Mouse (Mus musculus): ENCODE data around the gene Traf1.

Traf1 gene

GRCm38 (mm10) chr2:34966243-34966934, 4.8 kb upstream of the Traf1 start:
- no peak for DNase-seq (ENCODE audit: low read depth, low spot score)

GRCm38 (mm10) chr2:34965806-34966205, 4.2 kb upstream of the Traf1 start:
- no peak for DNase-seq (ENCODE audit: low read depth, low spot score)

DNA sequence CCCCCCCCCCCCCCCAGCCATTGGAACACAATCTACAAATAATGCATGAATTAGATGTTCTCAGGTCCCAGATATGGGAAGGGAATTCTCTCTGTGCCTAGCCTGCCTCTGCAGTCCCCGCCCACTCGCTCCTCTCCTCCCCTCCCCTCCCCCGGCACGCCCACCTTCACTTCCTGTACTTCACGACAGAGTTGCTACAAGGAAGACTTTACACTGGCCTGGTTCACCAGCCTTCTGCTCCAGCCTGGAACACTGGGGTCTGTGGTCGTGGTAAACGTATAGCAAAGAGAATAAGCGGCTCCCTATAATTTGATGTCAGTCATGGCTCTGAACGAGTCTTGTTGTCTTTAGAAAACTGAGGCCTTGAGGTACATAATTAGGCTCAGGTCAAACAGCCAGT, 3.7 kb upstream of the Traf1 start:
- DNase-seq (ENCODE audit: low read depth, low spot score): no peak

GRCm38 (mm10) chr2:34964651-34965050, 3.1 kb upstream of the Traf1 start:
- DNase-seq (ENCODE audit: low read depth, low spot score): no peak

- no peak for DNase-seq (ENCODE audit: low read depth, low spot score)
Measured at GRCm38 (mm10) chr2:34964230-34964629, 2.7 kb upstream of the Traf1 start.

GRCm38 (mm10) chr2:34963371-34963956, 1.9 kb upstream of the Traf1 start:
- no peak for DNase-seq (ENCODE audit: low read depth, low spot score)

- DNase-seq (ENCODE audit: low read depth, low spot score): no peak
Measured at GRCm38 (mm10) chr2:34962893-34963292, 1.3 kb upstream of the Traf1 start.

DNA sequence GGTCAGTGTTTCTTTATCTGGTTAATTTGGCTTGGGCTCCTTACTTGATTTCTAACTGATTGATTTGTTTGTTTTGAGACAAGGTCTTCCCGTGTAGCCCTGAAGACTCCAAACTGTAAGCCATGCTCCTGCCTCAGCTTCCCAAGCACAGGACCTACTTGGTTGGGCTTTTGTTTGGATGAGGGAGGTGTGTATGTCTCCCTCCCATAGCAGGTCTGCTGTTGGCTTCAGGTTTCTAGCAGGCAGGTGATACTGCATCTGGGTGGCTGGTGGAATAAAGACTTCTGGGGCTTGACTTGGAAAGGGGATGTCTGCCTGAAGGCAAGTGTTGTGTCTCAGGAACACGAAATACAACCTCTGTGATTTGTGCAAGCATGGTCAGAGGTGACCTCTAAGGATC, 639 bp upstream of the Traf1 start:
- no peak for DNase-seq (ENCODE audit: low read depth, low spot score)

- DNase-seq (ENCODE audit: low read depth, low spot score): no peak
Measured at GRCm38 (mm10) chr2:34960966-34961365, 606 bp downstream of the Traf1 start.

DNA sequence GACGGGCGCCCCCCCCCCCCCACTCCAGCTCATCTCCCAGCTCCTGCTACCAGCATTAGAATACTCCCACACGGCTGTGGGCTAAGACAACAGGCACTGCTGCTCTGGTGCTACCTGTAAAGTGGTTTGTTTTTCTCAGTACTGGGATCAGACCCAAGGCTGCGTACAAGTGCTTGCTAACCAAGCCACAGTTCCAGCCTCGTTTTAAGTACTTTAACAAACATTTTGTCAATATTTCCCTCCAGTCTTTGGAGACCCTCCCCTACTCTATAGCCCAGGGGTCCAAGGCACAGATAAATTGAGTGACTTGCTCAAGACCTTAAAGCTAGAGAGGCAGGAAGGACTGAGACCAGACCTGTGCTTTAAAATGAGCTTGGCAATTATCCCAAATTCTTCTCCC, 1.1 kb downstream of the Traf1 start:
- DNase-seq (ENCODE audit: low read depth, low spot score): no peak

DNA sequence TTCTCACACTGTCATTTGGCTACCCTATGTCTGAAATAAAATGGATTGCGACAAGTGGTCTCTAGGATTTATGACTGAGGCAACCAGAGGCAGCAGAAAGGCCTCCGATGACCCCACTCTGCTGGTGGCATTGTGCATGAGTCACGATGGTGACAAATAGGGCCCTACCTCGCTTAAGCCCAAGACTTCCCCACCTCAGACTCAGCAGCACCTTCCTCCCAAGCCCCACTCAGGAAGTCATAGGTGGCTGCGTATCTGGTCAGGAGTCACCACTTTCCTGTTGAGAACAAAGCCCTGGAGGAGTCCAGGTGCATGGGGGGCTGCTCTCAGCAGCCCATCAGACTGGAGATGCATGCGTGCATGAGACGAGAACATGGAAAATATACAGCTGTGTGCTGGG, 3.0 kb downstream of the Traf1 start:
- DNase-seq (ENCODE audit: low read depth, low spot score): no peak

- DNase-seq (ENCODE audit: low read depth, low spot score): no peak
Measured at GRCm38 (mm10) chr2:34958036-34958435, 3.5 kb downstream of the Traf1 start.

DNA sequence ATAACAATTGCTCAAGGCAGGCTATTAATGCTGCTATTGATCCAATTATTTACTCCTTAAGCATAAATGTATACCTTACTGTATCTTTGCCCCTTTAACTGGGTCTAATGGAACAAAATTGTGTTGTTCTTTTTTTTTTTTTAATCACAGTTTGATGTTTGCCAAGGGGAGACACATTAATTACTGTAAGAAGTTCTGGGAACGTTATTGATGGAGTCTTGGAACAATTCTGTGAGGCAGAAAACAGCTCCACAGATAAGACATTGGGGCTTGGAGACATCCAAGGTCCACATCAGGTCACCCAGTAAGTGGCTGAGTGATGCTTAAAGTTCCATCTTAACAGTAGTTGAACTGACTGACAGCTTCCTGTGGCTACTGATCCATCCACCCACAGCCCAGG, 4.2 kb downstream of the Traf1 start:
- DNase-seq (ENCODE audit: low read depth, low spot score): no peak

- no peak for DNase-seq (ENCODE audit: low read depth, low spot score)
Measured at GRCm38 (mm10) chr2:34956941-34957340, 4.6 kb downstream of the Traf1 start.

- no peak for DNase-seq (ENCODE audit: low read depth, low spot score)
Measured at GRCm38 (mm10) chr2:34954344-34954743, 7.2 kb downstream of the Traf1 start.

- DNase-seq (ENCODE audit: low read depth, low spot score): no peak
Measured at GRCm38 (mm10) chr2:34953547-34954116, 7.9 kb downstream of the Traf1 start.

DNA sequence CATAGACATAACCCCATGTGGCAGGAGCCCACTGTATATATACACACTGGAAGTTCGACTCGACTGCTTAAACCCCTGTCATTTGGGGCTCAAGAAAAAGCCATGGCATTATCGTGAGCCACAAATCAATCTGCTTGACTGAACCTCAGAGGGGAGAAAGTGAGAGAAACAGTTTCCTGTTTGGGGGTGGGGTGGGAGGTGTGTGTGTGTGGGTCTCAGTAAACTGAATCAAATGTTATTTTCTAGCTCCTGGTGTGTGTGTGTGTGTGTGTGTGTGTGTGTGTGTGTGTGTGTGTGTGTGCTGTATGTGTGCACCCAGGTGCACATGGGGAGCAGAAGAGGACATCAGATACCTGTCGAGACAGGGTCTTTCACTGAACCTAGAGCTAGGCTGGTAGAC, 8.6 kb downstream of the Traf1 start:
- DNase-seq (ENCODE audit: low read depth, low spot score): no peak

DNA sequence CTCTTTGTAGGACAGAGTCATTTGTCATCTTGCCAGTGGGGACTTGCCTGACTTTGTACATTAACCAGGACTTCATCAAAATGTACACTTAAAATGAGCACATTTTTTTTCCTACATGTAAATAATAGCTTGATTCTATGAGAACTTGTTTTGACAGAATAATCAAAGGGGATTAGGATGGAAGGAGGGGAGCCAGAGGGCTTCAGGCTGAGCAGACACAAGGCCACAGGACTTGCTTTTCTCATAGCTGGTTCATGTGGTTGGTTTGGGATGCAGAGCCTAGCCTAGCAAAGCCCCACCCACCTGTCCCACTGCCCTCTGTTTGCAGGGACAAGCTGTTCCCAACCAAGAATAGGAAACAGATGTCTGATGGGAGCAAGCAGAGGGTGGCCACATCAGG, 10.1 kb downstream of the Traf1 start:
- DNase-seq (ENCODE audit: low read depth, low spot score): no peak

GRCm38 (mm10) chr2:34948622-34949021, 12.9 kb downstream of the Traf1 start:
- DNase-seq (ENCODE audit: low read depth, low spot score): no peak

GRCm38 (mm10) chr2:34946046-34946445, 15.5 kb downstream of the Traf1 start:
- DNase-seq (ENCODE audit: low read depth, low spot score): no peak

DNA sequence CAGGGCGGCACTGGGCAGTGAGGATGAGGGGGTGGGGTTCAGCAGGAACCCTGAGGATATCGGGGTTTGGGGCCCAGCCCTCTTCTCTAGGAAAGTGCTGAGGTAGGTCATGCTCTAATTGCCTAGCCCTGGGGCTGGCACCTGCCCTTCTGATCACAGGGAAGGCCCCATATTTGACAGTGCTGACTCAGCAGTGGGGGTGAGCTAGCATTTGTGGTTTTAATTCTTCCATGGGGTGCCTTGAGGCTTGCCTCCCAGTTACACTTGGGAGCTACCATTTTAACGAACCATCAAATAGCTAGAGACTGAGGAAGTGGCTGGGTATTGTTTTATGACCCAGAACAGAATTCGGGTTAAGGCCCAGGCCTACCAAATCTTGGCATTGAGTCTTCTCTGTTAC, 16.0 kb downstream of the Traf1 start:
- DNase-seq (ENCODE audit: low read depth, low spot score): no peak

- no peak for DNase-seq (ENCODE audit: low read depth, low spot score)
Measured at GRCm38 (mm10) chr2:34944761-34945160, 16.8 kb downstream of the Traf1 start.

DNA sequence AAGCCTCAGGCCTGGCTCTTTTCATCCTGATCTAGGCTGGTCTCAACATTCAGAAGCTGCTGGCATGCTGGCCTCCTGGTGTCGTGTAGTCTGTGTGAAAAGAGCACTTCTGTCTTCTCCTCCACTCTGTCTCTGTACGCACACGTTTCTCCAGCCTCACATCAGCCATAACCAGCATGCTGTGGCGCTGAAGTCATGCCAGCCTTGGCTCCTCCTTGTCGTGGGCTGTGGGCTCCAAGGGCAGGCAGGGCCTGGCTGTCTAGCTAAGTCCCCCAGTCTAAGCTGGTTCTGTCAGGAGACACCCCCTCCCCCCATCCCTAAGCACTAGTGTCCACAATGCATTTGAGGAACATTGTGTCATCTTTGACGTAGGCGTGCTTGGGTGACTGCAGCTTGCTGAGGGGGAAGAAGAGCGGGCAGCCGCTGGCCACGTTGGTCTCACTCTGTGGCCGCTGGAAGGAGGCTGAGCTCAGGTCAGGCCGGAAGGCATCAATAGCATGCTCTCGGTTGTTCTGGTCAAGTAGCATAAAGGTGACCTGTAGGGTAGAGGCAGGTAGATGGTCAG, 17.9 kb downstream of the Traf1 start:
- DNase-seq (ENCODE audit: low read depth, low spot score): no peak
